Mouse (Mus musculus): Measurements from ENCODE around the gene Tmigd1. TPM values are rescaled to one million over a fixed set of nuclear protein-coding genes. Genes with fewer than 3 reads are reported as not detected.

Gene Tmigd1
- polyA plus RNA-seq, 1 experiment from 2014 or later: 0.09 TPM

GRCm38 (mm10) chr11:76889339-76890164 is 12.4 kb upstream of the Tmigd1 start:
- 81% methylated on average over 10 of the region's 10 CpGs for WGBS
- Histone ChIP-seq H3K4me3 (no peak overlapping the region), H3K36me3 (no peaks in the 10 kb centered on the region), H3K4me1 (peaks cover 6% of the 10 kb centered on the region), H3K27ac (replicated peaks) (no peak overlapping the region), H3K27me3 (ENCODE audit: low read depth, poor library complexity, severe bottlenecking) (no peaks in the 10 kb centered on the region), H3K9me3 (replicated peaks) (no peaks in the 10 kb centered on the region)
- DNase-seq (ENCODE audit: low spot score): no peak

DNA sequence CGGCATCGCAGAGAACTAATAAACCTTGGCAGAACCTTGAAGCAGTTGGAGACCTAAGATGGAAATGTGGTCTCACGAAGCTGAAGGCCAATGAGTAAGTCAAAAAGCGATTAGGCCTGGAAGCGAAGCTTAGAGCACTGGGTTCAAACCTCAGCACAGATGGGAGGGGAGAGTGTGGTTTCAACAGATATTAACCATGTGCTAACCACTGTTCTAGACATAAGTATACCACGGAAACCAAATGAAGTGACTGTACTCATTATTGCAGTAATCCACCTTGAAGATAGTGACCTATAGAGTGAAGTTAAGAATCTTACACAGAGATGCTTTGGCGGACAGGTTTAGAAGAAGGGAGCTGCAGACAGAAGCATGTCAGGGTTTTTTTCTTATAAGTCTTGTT is 10.8 kb upstream of the Tmigd1 start:
- no peaks in the 10 kb centered on the region for H3K9me3 ChIP-seq (replicated peaks)
- WGBS: 92% methylated on average over 7 of the region's 7 CpGs
- no peaks in the 10 kb centered on the region for H3K27me3 ChIP-seq (ENCODE audit: low read depth, poor library complexity, severe bottlenecking)
- no peak overlapping the region for H3K4me3 ChIP-seq
- peaks cover 5% of the 10 kb centered on the region for H3K4me1 ChIP-seq
- no peak overlapping the region for H3K27ac ChIP-seq (replicated peaks)
- H3K36me3 ChIP-seq: no peaks in the 10 kb centered on the region
- no peak for DNase-seq (ENCODE audit: low spot score)

DNA sequence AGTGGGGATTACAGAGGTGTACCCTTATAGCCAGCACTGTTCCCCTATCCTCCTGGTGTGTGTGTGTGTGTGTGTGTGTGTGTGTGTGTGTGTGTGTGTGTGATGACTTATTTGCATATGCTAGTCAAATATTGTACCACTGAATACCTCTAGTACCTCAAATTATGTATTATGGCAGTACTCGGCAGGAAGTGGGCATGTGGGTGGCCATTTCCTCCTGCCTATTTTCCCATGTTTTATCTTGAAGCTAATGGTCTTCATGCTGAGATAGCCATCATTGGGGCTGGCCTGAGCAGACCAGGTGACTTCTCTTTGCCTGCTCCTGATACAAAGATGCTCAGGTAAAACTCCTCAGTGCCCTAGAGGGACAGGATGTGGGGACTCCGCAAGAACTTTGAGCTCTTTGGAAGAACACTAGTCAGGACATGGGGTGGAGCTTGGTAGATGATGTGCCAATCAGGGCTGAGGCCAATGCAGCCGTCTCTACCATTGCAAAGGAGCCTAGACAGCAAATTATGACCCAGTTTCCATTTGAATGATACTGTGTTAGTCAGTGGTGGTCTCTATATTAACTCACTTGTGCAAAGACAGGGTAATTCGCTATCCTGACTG is 10.1 kb upstream of the Tmigd1 start:
- 83% methylated on average over 4 of the region's 4 CpGs for WGBS
- Histone ChIP-seq H3K27ac (replicated peaks) (no peak overlapping the region), H3K4me1 (peaks cover 5% of the 10 kb centered on the region), H3K36me3 (no peaks in the 10 kb centered on the region), H3K4me3 (no peak overlapping the region), H3K9me3 (replicated peaks) (no peaks in the 10 kb centered on the region), H3K27me3 (ENCODE audit: low read depth, poor library complexity, severe bottlenecking) (no peaks in the 10 kb centered on the region)
- DNase-seq (ENCODE audit: low spot score): no peak

DNA sequence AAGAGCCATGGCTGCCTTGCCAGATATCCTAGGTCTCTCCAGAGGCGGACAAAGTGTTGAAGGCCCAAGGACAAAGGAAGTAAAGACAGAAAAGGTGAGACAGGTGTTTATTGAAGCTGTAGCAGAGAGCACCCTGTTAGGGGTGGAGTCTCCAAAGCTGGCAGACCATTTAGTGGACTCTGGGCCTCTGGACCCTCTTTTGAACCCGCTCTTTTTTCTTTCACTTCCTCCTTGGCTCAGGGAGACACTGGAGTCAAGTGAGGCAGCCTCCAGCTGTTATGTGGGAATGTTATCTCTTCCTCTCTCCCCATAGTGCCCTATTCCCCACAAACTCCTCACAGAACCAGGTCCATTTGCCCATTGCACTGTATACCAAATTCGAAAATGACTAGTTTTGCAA is 9.0 kb upstream of the Tmigd1 start:
- Histone ChIP-seq H3K27ac (replicated peaks) (no peak overlapping the region), H3K27me3 (ENCODE audit: low read depth, poor library complexity, severe bottlenecking) (no peaks in the 10 kb centered on the region), H3K9me3 (replicated peaks) (no peaks in the 10 kb centered on the region), H3K4me3 (no peak overlapping the region), H3K36me3 (no peaks in the 10 kb centered on the region), H3K4me1 (peaks cover 10% of the 10 kb centered on the region)
- 82% methylated on average over 3 of the region's 3 CpGs for WGBS
- DNase-seq (ENCODE audit: low spot score): no peak

- Histone ChIP-seq H3K27ac (replicated peaks) (no peak overlapping the region), H3K36me3 (no peaks in the 10 kb centered on the region), H3K27me3 (ENCODE audit: low read depth, poor library complexity, severe bottlenecking) (no peaks in the 10 kb centered on the region), H3K9me3 (replicated peaks) (no peaks in the 10 kb centered on the region), H3K4me3 (no peak overlapping the region), H3K4me1 (peaks cover 16% of the 10 kb centered on the region)
- DNase-seq (ENCODE audit: low spot score): no peak
- 60% methylated on average over 4 of the region's 4 CpGs for WGBS
Observed at GRCm38 (mm10) chr11:76893570-76893969, 8.4 kb upstream of the Tmigd1 start.

DNA sequence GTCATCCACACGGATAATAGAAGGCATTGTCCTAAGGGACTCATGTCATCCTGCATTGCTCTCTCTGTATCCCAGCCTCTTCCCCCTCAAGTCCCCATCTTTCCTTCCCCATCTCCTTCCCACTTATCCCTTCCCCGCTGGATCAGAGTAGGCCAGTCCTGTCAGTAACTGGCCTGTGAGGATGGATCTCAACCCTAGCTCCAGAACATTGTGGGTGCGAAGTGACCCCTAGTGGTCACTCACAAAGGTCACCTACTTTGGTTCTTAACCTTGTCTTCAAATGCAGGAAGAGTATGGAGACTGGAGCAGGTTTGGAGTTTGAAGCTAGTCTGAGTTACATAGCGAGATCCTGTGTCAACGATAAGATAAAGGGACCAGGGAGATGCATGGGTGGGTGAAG is 7.7 kb upstream of the Tmigd1 start:
- H3K36me3 ChIP-seq: no peaks in the 10 kb centered on the region
- H3K4me1 ChIP-seq: peaks cover 17% of the 10 kb centered on the region
- peak; percentile 51 for DNase-seq (ENCODE audit: low spot score)
- no peaks in the 10 kb centered on the region for H3K27me3 ChIP-seq (ENCODE audit: low read depth, poor library complexity, severe bottlenecking)
- H3K27ac ChIP-seq (replicated peaks): no peak overlapping the region
- no peak overlapping the region for H3K4me3 ChIP-seq
- WGBS: 41% methylated on average over 5 of the region's 5 CpGs
- no peaks in the 10 kb centered on the region for H3K9me3 ChIP-seq (replicated peaks)

DNA sequence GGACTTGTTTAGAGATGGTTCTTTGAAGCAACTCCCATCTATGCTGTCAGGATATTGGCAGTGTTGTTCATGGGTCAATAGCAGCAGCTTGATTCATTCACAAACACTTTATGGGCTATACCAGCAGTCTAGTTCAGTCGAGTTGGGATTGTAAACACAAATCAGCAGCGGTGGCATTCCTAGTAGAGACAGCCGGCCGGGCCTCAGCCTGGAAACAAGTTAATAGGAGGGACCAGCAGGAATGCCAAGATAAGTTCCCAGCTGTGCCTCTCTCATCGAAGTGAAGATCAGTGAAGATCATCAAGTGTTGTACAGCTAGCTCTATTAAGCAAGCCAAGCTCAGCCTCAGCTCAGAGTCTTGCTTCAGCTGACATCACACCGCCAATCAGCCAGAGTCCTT is 5.6 kb upstream of the Tmigd1 start:
- peaks cover 17% of the 10 kb centered on the region for H3K4me1 ChIP-seq
- no peak for DNase-seq (ENCODE audit: low spot score)
- H3K4me3 ChIP-seq: no peak overlapping the region
- WGBS: 79% methylated on average over 6 of the region's 6 CpGs
- no peaks in the 10 kb centered on the region for H3K36me3 ChIP-seq
- H3K27me3 ChIP-seq (ENCODE audit: low read depth, poor library complexity, severe bottlenecking): no peaks in the 10 kb centered on the region
- H3K27ac ChIP-seq (replicated peaks): no peak overlapping the region
- H3K9me3 ChIP-seq (replicated peaks): no peaks in the 10 kb centered on the region

- Histone ChIP-seq H3K4me3 (no peak overlapping the region), H3K4me1 (peaks cover 17% of the 10 kb centered on the region), H3K27me3 (ENCODE audit: low read depth, poor library complexity, severe bottlenecking) (no peaks in the 10 kb centered on the region), H3K27ac (replicated peaks) (no peak overlapping the region), H3K36me3 (no peaks in the 10 kb centered on the region), H3K9me3 (replicated peaks) (no peaks in the 10 kb centered on the region)
- no peak for DNase-seq (ENCODE audit: low spot score)
- WGBS: 79% methylated on average over 1 of the region's 1 CpGs
Observed at GRCm38 (mm10) chr11:76897126-76897525, 4.8 kb upstream of the Tmigd1 start.

GRCm38 (mm10) chr11:76897871-76898270 is 4.1 kb upstream of the Tmigd1 start:
- Histone ChIP-seq H3K4me1 (peaks cover 17% of the 10 kb centered on the region), H3K9me3 (replicated peaks) (no peaks in the 10 kb centered on the region), H3K36me3 (no peaks in the 10 kb centered on the region), H3K4me3 (no peak overlapping the region), H3K27me3 (ENCODE audit: low read depth, poor library complexity, severe bottlenecking) (no peaks in the 10 kb centered on the region), H3K27ac (replicated peaks) (no peak overlapping the region)
- DNase-seq (ENCODE audit: low spot score): no peak
- 51% methylated on average over 3 of the region's 3 CpGs for WGBS

DNA sequence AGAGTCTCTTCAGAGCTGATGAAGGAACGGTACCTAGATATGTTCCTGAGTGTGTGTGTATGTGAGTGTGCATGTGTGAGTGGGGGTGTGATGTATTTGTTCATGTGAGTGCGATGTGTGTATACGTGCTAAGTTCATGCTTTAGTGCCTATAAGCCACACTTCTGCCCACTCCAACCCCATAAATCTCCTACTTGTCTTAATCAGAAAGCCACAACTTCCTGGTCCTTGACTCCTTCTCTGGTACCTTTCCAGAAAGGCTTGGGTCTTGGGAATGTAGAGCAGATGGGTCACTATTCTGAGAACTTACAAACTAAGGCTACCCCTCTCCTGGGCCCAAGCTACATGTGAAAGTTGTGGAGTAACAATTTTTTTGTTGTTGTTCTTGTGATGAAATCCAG is 3.2 kb upstream of the Tmigd1 start:
- Histone ChIP-seq H3K27ac (replicated peaks) (no peak overlapping the region), H3K27me3 (ENCODE audit: low read depth, poor library complexity, severe bottlenecking) (no peaks in the 10 kb centered on the region), H3K36me3 (no peaks in the 10 kb centered on the region), H3K4me3 (no peak overlapping the region), H3K9me3 (replicated peaks) (no peaks in the 10 kb centered on the region), H3K4me1 (peaks cover 14% of the 10 kb centered on the region)
- DNase-seq (ENCODE audit: low spot score): no peak
- 92% methylated on average over 3 of the region's 3 CpGs for WGBS

- no peak for DNase-seq (ENCODE audit: low spot score)
- peaks cover 12% of the 10 kb centered on the region for H3K4me1 ChIP-seq
Observed at GRCm38 (mm10) chr11:76899758-76900738, 1.9 kb upstream of the Tmigd1 start.

DNA sequence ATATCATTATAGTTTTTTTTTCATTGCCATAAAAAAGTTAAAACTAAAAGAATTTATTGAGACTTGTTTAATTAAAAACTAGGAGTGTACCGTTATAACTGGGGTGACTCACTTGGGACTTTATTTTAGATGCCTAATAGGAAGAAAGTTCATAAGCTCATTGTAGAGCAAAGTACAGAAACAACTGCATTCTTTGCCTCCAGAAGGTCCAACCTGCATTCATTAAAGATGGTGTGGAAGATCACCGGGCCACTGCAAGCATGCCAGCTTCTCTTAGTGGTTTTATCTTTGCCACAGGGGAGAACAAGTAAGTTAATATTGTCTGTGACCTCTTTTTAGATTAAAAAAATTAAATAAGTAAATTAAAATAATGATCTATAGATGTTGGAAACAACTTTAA is 2.4 kb downstream of the Tmigd1 start:
- WGBS: 92% methylated on average over 2 of the region's 2 CpGs
- Histone ChIP-seq H3K27ac (replicated peaks) (no peak overlapping the region), H3K36me3 (no peaks in the 10 kb centered on the region), H3K4me1 (no peaks in the 10 kb centered on the region), H3K4me3 (no peak overlapping the region), H3K9me3 (replicated peaks) (no peaks in the 10 kb centered on the region), H3K27me3 (ENCODE audit: low read depth, poor library complexity, severe bottlenecking) (no peaks in the 10 kb centered on the region)
- no peak for DNase-seq (ENCODE audit: low spot score)

More at GRCm38 (mm10) chr11:76899758-76900738, 1.9 kb upstream of the Tmigd1 start:
- H3K27ac ChIP-seq (replicated peaks): no peak overlapping the region
- no peaks in the 10 kb centered on the region for H3K36me3 ChIP-seq
- H3K9me3 ChIP-seq (replicated peaks): no peaks in the 10 kb centered on the region
- WGBS: 78% methylated on average over 5 of the region's 5 CpGs
- H3K4me3 ChIP-seq: no peak overlapping the region
- H3K27me3 ChIP-seq (ENCODE audit: low read depth, poor library complexity, severe bottlenecking): no peaks in the 10 kb centered on the region
